Mouse (Mus musculus): ENCODE data around the gene Psme3. TPM values are rescaled to one million over a fixed set of nuclear protein-coding genes. Genes with fewer than 3 reads are reported as not detected.

The Psme3 gene
- total and polyA plus RNA-seq, 2 experiments from 2014 or later, result 71.1 to 83.9 TPM

- DNase-seq (ENCODE audit: low spot score) (no peak), ATAC-seq (no peak)
- Histone ChIP-seq H3K4me2 (ENCODE audit: low read depth, low read length) (no peak overlapping the region), H3K9ac (replicated peaks; ENCODE audit: low read length) (no peak overlapping the region), H3K4me3 (ENCODE audit: low read length) (no peak overlapping the region), H3K4me1 (ENCODE audit: insufficient read depth, low read length) (no peaks in the 10 kb centered on the region), H3K36me3 (ENCODE audit: insufficient read depth, low read length) (no peaks in the 10 kb centered on the region), H3K27ac (no peak overlapping the region), H3K9me3 (ENCODE audit: low read length) (no peaks in the 10 kb centered on the region), H3K27me3 (ENCODE audit: insufficient read depth, low read length) (no peaks in the 10 kb centered on the region)
- TF ChIP-seq CTCF (IDR thresholded peaks at IDR 0.05; ENCODE audit: low read depth), result no peak
- 84% methylated on average over 3 of the region's 3 CpGs for WGBS
Observed at GRCm38 (mm10) chr11:101357505-101358182, 41.6 kb downstream of the Psme3 start.

- DNase-seq (ENCODE audit: low spot score) (no peak), ATAC-seq (no peak)
- Histone ChIP-seq H3K9me3 (ENCODE audit: low read length) (no peaks in the 10 kb centered on the region), H3K4me2 (ENCODE audit: low read depth, low read length) (no peak overlapping the region), H3K27ac (0 out of 2 replicates have a peak overlapping the region, but pooled peaks have one; percentile 33), H3K4me1 (ENCODE audit: insufficient read depth, low read length) (no peaks in the 10 kb centered on the region), H3K27me3 (ENCODE audit: insufficient read depth, low read length) (no peaks in the 10 kb centered on the region), H3K36me3 (ENCODE audit: insufficient read depth, low read length) (no peaks in the 10 kb centered on the region), H3K4me3 (ENCODE audit: low read length) (no peak overlapping the region), H3K9ac (replicated peaks; ENCODE audit: low read length) (no peak overlapping the region)
- WGBS, result 79% methylated on average over 9 of the region's 9 CpGs
- TF ChIP-seq CTCF (IDR thresholded peaks at IDR 0.05; ENCODE audit: low read depth), result no peak
Observed at GRCm38 (mm10) chr11:101359776-101360175, 43.8 kb downstream of the Psme3 start.

DNA sequence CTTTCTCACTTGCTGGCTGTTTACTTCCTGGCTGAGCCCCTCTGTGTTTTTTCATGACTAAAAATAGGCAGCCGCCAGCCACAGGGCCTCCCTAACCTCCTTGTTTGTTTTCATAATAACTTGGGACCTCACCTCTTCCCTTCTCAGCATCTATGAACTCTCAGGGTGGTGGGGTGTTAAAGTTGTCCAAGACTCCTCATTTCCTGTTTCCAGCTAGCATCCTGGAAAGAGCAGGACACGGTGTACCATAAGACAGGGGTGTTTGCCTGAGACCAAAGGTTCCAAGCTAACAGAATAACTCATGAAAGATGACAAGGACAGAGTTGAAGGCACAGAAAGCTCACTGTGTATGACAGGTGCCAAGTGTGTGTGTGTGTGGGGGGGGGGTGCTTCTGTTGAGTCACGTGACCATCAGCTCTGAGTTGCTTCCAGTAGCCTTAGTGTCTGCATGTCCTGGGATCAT, 44.7 kb downstream of the Psme3 start:
- no peaks in the 10 kb centered on the region for H3K9me3 ChIP-seq (ENCODE audit: low read length)
- H3K36me3 ChIP-seq (ENCODE audit: insufficient read depth, low read length), result no peaks in the 10 kb centered on the region
- H3K4me1 ChIP-seq (ENCODE audit: insufficient read depth, low read length), result no peaks in the 10 kb centered on the region
- DNase-seq (ENCODE audit: low spot score) (no peak), ATAC-seq (no peak)
- 60% methylated on average over 3 of the region's 3 CpGs for WGBS
- peak overlapping the region; percentile 33; the same call in 1 of the 2 replicates for H3K27ac ChIP-seq
- H3K9ac ChIP-seq (replicated peaks; ENCODE audit: low read length), result no peak overlapping the region
- H3K4me3 ChIP-seq (ENCODE audit: low read length), result no peak overlapping the region
- no peaks in the 10 kb centered on the region for H3K27me3 ChIP-seq (ENCODE audit: insufficient read depth, low read length)
- no peak overlapping the region for H3K4me2 ChIP-seq (ENCODE audit: low read depth, low read length)
- no peak for TF ChIP-seq CTCF (IDR thresholded peaks at IDR 0.05; ENCODE audit: low read depth)

DNA sequence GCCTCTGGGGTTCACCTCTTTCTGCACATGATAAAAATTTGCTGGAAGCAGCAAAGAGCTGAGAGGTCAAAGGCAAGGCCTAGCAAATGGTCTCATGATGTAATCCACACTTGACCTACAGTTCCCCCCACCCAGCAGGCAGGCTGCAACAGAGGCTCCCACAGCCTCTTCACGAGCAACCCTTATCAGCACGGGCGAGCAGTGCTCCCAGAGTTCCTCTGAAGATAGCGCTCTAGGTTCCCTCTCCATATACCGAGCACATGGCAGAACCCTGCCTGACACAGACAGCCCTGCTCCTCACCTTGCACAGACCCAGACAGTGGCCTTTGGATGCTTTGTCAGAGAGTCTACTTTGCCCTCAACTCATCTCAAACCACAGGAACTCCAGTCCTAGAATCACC, 48.5 kb downstream of the Psme3 start:
- Histone ChIP-seq H3K9me3 (ENCODE audit: low read length) (no peaks in the 10 kb centered on the region), H3K36me3 (ENCODE audit: insufficient read depth, low read length) (no peaks in the 10 kb centered on the region), H3K4me1 (ENCODE audit: insufficient read depth, low read length) (no peaks in the 10 kb centered on the region), H3K27ac (no peak overlapping the region), H3K4me3 (ENCODE audit: low read length) (no peak overlapping the region), H3K27me3 (ENCODE audit: insufficient read depth, low read length) (no peaks in the 10 kb centered on the region), H3K4me2 (ENCODE audit: low read depth, low read length) (no peak overlapping the region), H3K9ac (replicated peaks; ENCODE audit: low read length) (no peak overlapping the region)
- 84% methylated on average over 5 of the region's 5 CpGs for WGBS
- TF ChIP-seq CTCF (IDR thresholded peaks at IDR 0.05; ENCODE audit: low read depth), result no peak
- ATAC-seq (no peak), DNase-seq (ENCODE audit: low spot score) (no peak)

- TF ChIP-seq CTCF (IDR thresholded peaks at IDR 0.05; ENCODE audit: low read depth), result no peak
- DNase-seq (ENCODE audit: low spot score) (no peak), ATAC-seq (no peak)
- no peaks in the 10 kb centered on the region for H3K9me3 ChIP-seq (ENCODE audit: low read length)
- H3K27me3 ChIP-seq (ENCODE audit: insufficient read depth, low read length), result no peaks in the 10 kb centered on the region
- no peak within 1 kb of the TSS for H3K27ac ChIP-seq
- H3K4me2 ChIP-seq (ENCODE audit: low read depth, low read length), result no peak within 1 kb of the TSS
- no peaks in the 10 kb centered on the region for H3K4me1 ChIP-seq (ENCODE audit: insufficient read depth, low read length)
- H3K9ac ChIP-seq (replicated peaks; ENCODE audit: low read length), result no peak within 1 kb of the TSS
- no peaks in the 10 kb centered on the region for H3K36me3 ChIP-seq (ENCODE audit: insufficient read depth, low read length)
- WGBS, result 88% methylated on average over 8 of the region's 8 CpGs
- no peak within 1 kb of the TSS for H3K4me3 ChIP-seq (ENCODE audit: low read length)
Observed at GRCm38 (mm10) chr11:101367326-101367935, 51.4 kb downstream of the Psme3 start, which contains the start of gene G6pc. G6pc (plus strand) TSS chr11:101367561.

DNA sequence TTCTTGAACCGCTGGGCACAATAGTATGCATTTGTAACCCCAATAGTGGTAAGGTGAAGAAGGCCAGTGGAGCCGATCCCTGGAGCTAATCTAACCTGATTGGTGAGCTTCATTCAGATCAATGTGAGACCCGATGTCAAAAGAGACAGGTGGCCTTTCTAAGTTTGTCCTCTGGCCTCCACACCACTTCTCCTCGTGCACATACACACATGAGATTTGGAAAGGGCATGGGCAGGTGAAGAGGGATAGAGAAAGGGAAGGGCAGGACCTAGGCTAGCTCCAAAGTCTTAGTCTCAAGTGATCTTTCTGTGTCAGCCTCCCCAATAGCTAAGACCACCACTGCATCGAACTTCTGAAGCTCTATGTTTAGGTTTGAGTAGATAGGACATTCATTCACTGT, 54.1 kb downstream of the Psme3 start:
- no peak overlapping the region for H3K9ac ChIP-seq (replicated peaks; ENCODE audit: low read length)
- H3K36me3 ChIP-seq (ENCODE audit: insufficient read depth, low read length), result no peaks in the 10 kb centered on the region
- TF ChIP-seq CTCF (IDR thresholded peaks at IDR 0.05; ENCODE audit: low read depth), result no peak
- 79% methylated on average over 5 of the region's 5 CpGs for WGBS
- H3K27ac ChIP-seq, result no peak overlapping the region
- no peak for DNase-seq (ENCODE audit: low spot score)
- H3K27me3 ChIP-seq (ENCODE audit: insufficient read depth, low read length), result no peaks in the 10 kb centered on the region
- H3K4me2 ChIP-seq (ENCODE audit: low read depth, low read length), result no peak overlapping the region
- no peaks in the 10 kb centered on the region for H3K9me3 ChIP-seq (ENCODE audit: low read length)
- no peak overlapping the region for H3K4me3 ChIP-seq (ENCODE audit: low read length)
- no peaks in the 10 kb centered on the region for H3K4me1 ChIP-seq (ENCODE audit: insufficient read depth, low read length)
- ATAC-seq, result no peak

Small RNA genes within 50 kb of the gene (microRNA-seq; reads per million reads assigned to microRNA genes)
- 0 reads per million in 2 experiments for gene Gm25593

Other genes starting within 250 kb of the Psme3 start
Only the 30 nearest of the 31 such genes appear.
- 0.16 and 0.22 TPM in 2 replicates for gene Hsd17b1, start 237.8 kb upstream of the Psme3 start, total RNA-seq (2014; rRNA removed)
- not detected in 2 replicates for gene Hsd17b1, start 237.8 kb upstream of the Psme3 start, polyA plus RNA-seq (2015; fragmentation: Nextera tagmentation; extraction: Ambion mirVana)
- 45.7 and 53.2 TPM in 2 replicates for gene Coasy, start 233.6 kb upstream of the Psme3 start, total RNA-seq (2014; rRNA removed)
- gene Coasy, start 233.6 kb upstream of the Psme3 start, polyA plus RNA-seq (2015; fragmentation: Nextera tagmentation; extraction: Ambion mirVana), result 34.5 and 35.1 TPM in 2 replicates
- gene Mlx, start 228.9 kb upstream of the Psme3 start, total RNA-seq (2014; rRNA removed), result 42.2 and 75.2 TPM in 2 replicates
- 58.3 and 61.0 TPM in 2 replicates for gene Mlx, start 228.9 kb upstream of the Psme3 start, polyA plus RNA-seq (2015; fragmentation: Nextera tagmentation; extraction: Ambion mirVana)
- gene Psmc3ip, start 220.8 kb upstream of the Psme3 start, total RNA-seq (2014; rRNA removed), result 2.9 and 5.5 TPM in 2 replicates
- 16.3 and 17.5 TPM in 2 replicates for gene Psmc3ip, start 220.8 kb upstream of the Psme3 start, polyA plus RNA-seq (2015; fragmentation: Nextera tagmentation; extraction: Ambion mirVana)
- 56.8 and 68.4 TPM in 2 replicates for gene Retreg3, start 196.3 kb upstream of the Psme3 start, total RNA-seq (2014; rRNA removed)
- gene Retreg3, start 196.3 kb upstream of the Psme3 start, polyA plus RNA-seq (2015; fragmentation: Nextera tagmentation; extraction: Ambion mirVana), result 23.4 and 24.7 TPM in 2 replicates
- 59.3 and 68.3 TPM in 2 replicates for gene Tubg1, start 196.3 kb upstream of the Psme3 start, total RNA-seq (2014; rRNA removed)
- 71.5 and 72.8 TPM in 2 replicates for gene Tubg1, start 196.3 kb upstream of the Psme3 start, polyA plus RNA-seq (2015; fragmentation: Nextera tagmentation; extraction: Ambion mirVana)
- gene Tubg2, start 160.3 kb upstream of the Psme3 start, total RNA-seq (2014; rRNA removed), result 29.7 and 40.8 TPM in 2 replicates
- 57.7 and 62.8 TPM in 2 replicates for gene Tubg2, start 160.3 kb upstream of the Psme3 start, polyA plus RNA-seq (2015; fragmentation: Nextera tagmentation; extraction: Ambion mirVana)
- gene Cntnap1, start 145.7 kb upstream of the Psme3 start, total RNA-seq (2014; rRNA removed), result 25.4 and 28.9 TPM in 2 replicates
- 5.8 and 6.5 TPM in 2 replicates for gene Cntnap1, start 145.7 kb upstream of the Psme3 start, polyA plus RNA-seq (2015; fragmentation: Nextera tagmentation; extraction: Ambion mirVana)
- 26.7 and 32.3 TPM in 2 replicates for gene Plekhh3, start 144.9 kb upstream of the Psme3 start, total RNA-seq (2014; rRNA removed)
- gene Plekhh3, start 144.9 kb upstream of the Psme3 start, polyA plus RNA-seq (2015; fragmentation: Nextera tagmentation; extraction: Ambion mirVana), result 8.8 TPM in 2 replicates
- 0.16 and 0.43 TPM in 2 replicates for gene Ccr10, start 140.8 kb upstream of the Psme3 start, total RNA-seq (2014; rRNA removed)
- 0.88 and 1.0 TPM in 2 replicates for gene Ccr10, start 140.8 kb upstream of the Psme3 start, polyA plus RNA-seq (2015; fragmentation: Nextera tagmentation; extraction: Ambion mirVana)
- 26.7 and 27.6 TPM in 2 replicates for gene Ezh1, start 89.8 kb upstream of the Psme3 start, total RNA-seq (2014; rRNA removed)
- 20.1 and 22.2 TPM in 2 replicates for gene Ezh1, start 89.8 kb upstream of the Psme3 start, polyA plus RNA-seq (2015; fragmentation: Nextera tagmentation; extraction: Ambion mirVana)
- gene Ramp2, start 70.2 kb upstream of the Psme3 start, total RNA-seq (2014; rRNA removed), result 66.1 and 72.7 TPM in 2 replicates
- gene Ramp2, start 70.2 kb upstream of the Psme3 start, polyA plus RNA-seq (2015; fragmentation: Nextera tagmentation; extraction: Ambion mirVana), result 108 and 111 TPM in 2 replicates
- gene Vps25, start 62.5 kb upstream of the Psme3 start, total RNA-seq (2014; rRNA removed), result 66.1 and 82.1 TPM in 2 replicates
- 134 and 137 TPM in 2 replicates for gene Vps25, start 62.5 kb upstream of the Psme3 start, polyA plus RNA-seq (2015; fragmentation: Nextera tagmentation; extraction: Ambion mirVana)
- gene Wnk4, start 55.6 kb upstream of the Psme3 start, total RNA-seq (2014; rRNA removed), result 1.5 and 2.5 TPM in 2 replicates
- 6.5 and 8.0 TPM in 2 replicates for gene Wnk4, start 55.6 kb upstream of the Psme3 start, polyA plus RNA-seq (2015; fragmentation: Nextera tagmentation; extraction: Ambion mirVana)
- gene Cntd1, start 37.2 kb upstream of the Psme3 start, total RNA-seq (2014; rRNA removed), result 0.10 TPM in 1 of 2 replicates, not detected in the other
- 0.66 and 0.89 TPM in 2 replicates for gene Cntd1, start 37.2 kb upstream of the Psme3 start, polyA plus RNA-seq (2015; fragmentation: Nextera tagmentation; extraction: Ambion mirVana)
- 146 and 154 TPM in 2 replicates for gene Coa3, start 37.1 kb upstream of the Psme3 start, total RNA-seq (2014; rRNA removed)
- 214 and 225 TPM in 2 replicates for gene Coa3, start 37.1 kb upstream of the Psme3 start, polyA plus RNA-seq (2015; fragmentation: Nextera tagmentation; extraction: Ambion mirVana)
- gene Becn1, start 13.9 kb upstream of the Psme3 start, total RNA-seq (2014; rRNA removed), result 71.1 and 95.3 TPM in 2 replicates
- 140 and 145 TPM in 2 replicates for gene Becn1, start 13.9 kb upstream of the Psme3 start, polyA plus RNA-seq (2015; fragmentation: Nextera tagmentation; extraction: Ambion mirVana)
- gene Aoc2, start 8.8 kb downstream of the Psme3 start, total RNA-seq (2014; rRNA removed), result 3.8 and 4.1 TPM in 2 replicates
- 0.59 and 0.63 TPM in 2 replicates for gene Aoc2, start 8.8 kb downstream of the Psme3 start, polyA plus RNA-seq (2015; fragmentation: Nextera tagmentation; extraction: Ambion mirVana)
- 0.36 and 0.47 TPM in 2 replicates for gene Aoc3, start 14.4 kb downstream of the Psme3 start, total RNA-seq (2014; rRNA removed)
- gene Aoc3, start 14.4 kb downstream of the Psme3 start, polyA plus RNA-seq (2015; fragmentation: Nextera tagmentation; extraction: Ambion mirVana), result 0.10 and 0.16 TPM in 2 replicates
- gene G6pc, start 51.3 kb downstream of the Psme3 start, total RNA-seq (2014; rRNA removed), result 0.26 TPM in 1 of 2 replicates, not detected in the other
- not detected in 2 replicates for gene G6pc, start 51.3 kb downstream of the Psme3 start, polyA plus RNA-seq (2015; fragmentation: Nextera tagmentation; extraction: Ambion mirVana)
- gene Aarsd1, start 101.4 kb downstream of the Psme3 start, total RNA-seq (2014; rRNA removed), result 62.5 and 69.4 TPM in 2 replicates
- 89.9 and 91.6 TPM in 2 replicates for gene Aarsd1, start 101.4 kb downstream of the Psme3 start, polyA plus RNA-seq (2015; fragmentation: Nextera tagmentation; extraction: Ambion mirVana)
- 2.2 TPM in 1 of 2 replicates, not detected in the other for gene Gm27029, start 108.6 kb downstream of the Psme3 start, total RNA-seq (2014; rRNA removed)
- 4.7 and 6.4 TPM in 2 replicates for gene Gm27029, start 108.6 kb downstream of the Psme3 start, polyA plus RNA-seq (2015; fragmentation: Nextera tagmentation; extraction: Ambion mirVana)
- 11.6 and 12.4 TPM in 2 replicates for gene Rundc1, start 108.9 kb downstream of the Psme3 start, total RNA-seq (2014; rRNA removed)
- 21.4 and 22.7 TPM in 2 replicates for gene Rundc1, start 108.9 kb downstream of the Psme3 start, polyA plus RNA-seq (2015; fragmentation: Nextera tagmentation; extraction: Ambion mirVana)
- 0.31 and 0.58 TPM in 2 replicates for gene Ptges3l, start 109.1 kb downstream of the Psme3 start, total RNA-seq (2014; rRNA removed)
- 3.8 and 4.6 TPM in 2 replicates for gene Ptges3l, start 109.1 kb downstream of the Psme3 start, polyA plus RNA-seq (2015; fragmentation: Nextera tagmentation; extraction: Ambion mirVana)
- 535 and 538 TPM in 2 replicates for gene Rpl27, start 126.1 kb downstream of the Psme3 start, total RNA-seq (2014; rRNA removed)
- gene Rpl27, start 126.1 kb downstream of the Psme3 start, polyA plus RNA-seq (2015; fragmentation: Nextera tagmentation; extraction: Ambion mirVana), result 276 and 282 TPM in 2 replicates
- gene Ifi35, start 132.2 kb downstream of the Psme3 start, total RNA-seq (2014; rRNA removed), result 3.9 and 4.2 TPM in 2 replicates
- gene Ifi35, start 132.2 kb downstream of the Psme3 start, polyA plus RNA-seq (2015; fragmentation: Nextera tagmentation; extraction: Ambion mirVana), result 5.3 and 5.8 TPM in 2 replicates
- 103 and 140 TPM in 2 replicates for gene Rnd2, start 148.8 kb downstream of the Psme3 start, total RNA-seq (2014; rRNA removed)
- gene Rnd2, start 148.8 kb downstream of the Psme3 start, polyA plus RNA-seq (2015; fragmentation: Nextera tagmentation; extraction: Ambion mirVana), result 143 and 154 TPM in 2 replicates
- gene Vat1, start 150.0 kb downstream of the Psme3 start, total RNA-seq (2014; rRNA removed), result 290 and 295 TPM in 2 replicates
- 106 and 114 TPM in 2 replicates for gene Vat1, start 150.0 kb downstream of the Psme3 start, polyA plus RNA-seq (2015; fragmentation: Nextera tagmentation; extraction: Ambion mirVana)
- gene Brca1, start 235.7 kb downstream of the Psme3 start, total RNA-seq (2014; rRNA removed), result 6.7 and 8.5 TPM in 2 replicates
- 2.3 and 2.4 TPM in 2 replicates for gene Brca1, start 235.7 kb downstream of the Psme3 start, polyA plus RNA-seq (2015; fragmentation: Nextera tagmentation; extraction: Ambion mirVana)
- 93.6 and 152 TPM in 2 replicates for gene Nbr1, start 235.9 kb downstream of the Psme3 start, total RNA-seq (2014; rRNA removed)
- 53.9 and 55.9 TPM in 2 replicates for gene Nbr1, start 235.9 kb downstream of the Psme3 start, polyA plus RNA-seq (2015; fragmentation: Nextera tagmentation; extraction: Ambion mirVana)